Mouse (Mus musculus) embryonic fibroblast, embryonic 13.5 days (primary cell): ENCODE data around the gene Spata45.

ENCODE experiments used
- CTCF ChIP-seq: IDR thresholded peaks from 2 replicates; pipeline ENCODE4 v1.5.1; 2011; ENCODE audit warnings: mild to moderate bottlenecking, control low read depth, low read length, moderate library complexity, borderline replicate concordance; ENCODE audit not compliant: insufficient read depth
- POLR2A ChIP-seq: IDR thresholded peaks from 2 replicates; pipeline ENCODE4 v1.6.1; 2011; ENCODE audit warnings: low read depth, mild to moderate bottlenecking, control low read depth, low read length, moderate library complexity

GRCm38 (mm10) chr1:191036554-191037334 is at the start of gene Spata45:
- TF ChIP-seq CTCF = no peak
- no peak for TF ChIP-seq POLR2A
